Mouse (Mus musculus) limb, embryonic 11.5 days (tissue): Measurements from ENCODE around the gene Cenpa. TPM values are rescaled to one million over a fixed set of nuclear protein-coding genes. Genes with fewer than 3 reads are reported as not detected.

ENCODE experiments used
- ATAC-seq: fragments of 200-750 bp; cut with Nextera tagmentation; 2 replicates; pipeline ENCODE4 v1.8.0; 2017; ENCODE audit warnings: low read depth; ENCODE audit not compliant: insufficient number of reproducible peaks, low FRiP score, low TSS enrichment
- DNase-seq: peaks from one replicate; pipeline ENCODE4 v3.0.0-alpha.2; 2015; ENCODE audit warnings: low spot score
- H3K27ac ChIP-seq: fragments of 300-500 bp; sonication (generic); replicated peaks from 2 replicates; pipeline ENCODE4 v1.5.1; 2014; ENCODE audit warnings: low read depth, mild to moderate bottlenecking, low read length
- H3K27me3 ChIP-seq: fragments of 300-500 bp; sonication (generic); 2 replicates; pipeline ENCODE4 v1.6.1; 2014; ENCODE audit warnings: mild to moderate bottlenecking, low read length, mixed read lengths; ENCODE audit not compliant: control insufficient read depth, insufficient read depth
- H3K36me3 ChIP-seq: fragments of 300-500 bp; sonication (generic); 2 replicates; pipeline ENCODE4 v1.6.1; 2014; ENCODE audit warnings: mild to moderate bottlenecking, low read length, moderate library complexity, mixed read lengths; ENCODE audit not compliant: control insufficient read depth, insufficient read depth
- H3K4me1 ChIP-seq: fragments of 300-500 bp; sonication (generic); 2 replicates; pipeline ENCODE4 v1.6.1; 2014; ENCODE audit warnings: low read length, mixed read lengths; ENCODE audit not compliant: control insufficient read depth, insufficient read depth
- H3K4me2 ChIP-seq: fragments of 300-500 bp; sonication (generic); 2 replicates; pipeline ENCODE4 v1.6.1; 2014; ENCODE audit warnings: low read depth, mild to moderate bottlenecking, moderate library complexity; ENCODE audit not compliant: severe bottlenecking
- H3K4me3 ChIP-seq: fragments of 300-500 bp; sonication (generic); 2 replicates; pipeline ENCODE4 v1.5.1; 2014; ENCODE audit warnings: low read depth, low read length
- H3K9ac ChIP-seq: fragments of 300-500 bp; sonication (generic); 2 replicates; pipeline ENCODE4 v1.6.1; 2014; ENCODE audit warnings: mild to moderate bottlenecking, low read length
- H3K9me3 ChIP-seq: fragments of 300-500 bp; sonication (generic); 2 replicates; pipeline ENCODE4 v1.6.1; 2016; ENCODE audit warnings: low read length; ENCODE audit not compliant: control insufficient read depth
- WGBS: fragments of 180-500 bp; shearing (Covaris S2); extraction: QIAGEN DNeasy Blood & Tissue Kit; methylation state at CpG from one replicate; pipeline ENCODE4 v1.1.7; 2014; 5-methylcytosine and 5-hydroxymethylcytosine counted together
- polyA plus RNA-seq: library from polyadenylated mRNA; unstranded; fragments of >200 nt; fragmentation: Nextera tagmentation; extraction: Ambion mirVana; gene quantifications from 2 replicates; pipeline ENCODE4 v1.2.1, GENCODE M21; 2014

Gene Cenpa
- polyA plus RNA-seq, 1 experiment from 2014 or later = 533 TPM

- DNase-seq (peak; percentile 57), ATAC-seq (peak; percentile 48; the same call in 1 of the 2 replicates)
- Histone ChIP-seq H3K27ac (no peak overlapping the region), H3K27me3 (peaks cover 23% of the 10 kb centered on the region), H3K9me3 (no peaks in the 10 kb centered on the region), H3K4me2 (peak overlapping the region; percentile 90), H3K4me3 (peak overlapping the region; percentile 39), H3K9ac (peak overlapping the region; percentile 50), H3K36me3 (no peaks in the 10 kb centered on the region), H3K4me1 (peaks cover 13% of the 10 kb centered on the region)
- WGBS = 1% methylated on average over 69 of the region's 69 CpGs
Observed at GRCm38 (mm10) chr5:30622177-30622840, 44.3 kb upstream of the Cenpa start.

DNA sequence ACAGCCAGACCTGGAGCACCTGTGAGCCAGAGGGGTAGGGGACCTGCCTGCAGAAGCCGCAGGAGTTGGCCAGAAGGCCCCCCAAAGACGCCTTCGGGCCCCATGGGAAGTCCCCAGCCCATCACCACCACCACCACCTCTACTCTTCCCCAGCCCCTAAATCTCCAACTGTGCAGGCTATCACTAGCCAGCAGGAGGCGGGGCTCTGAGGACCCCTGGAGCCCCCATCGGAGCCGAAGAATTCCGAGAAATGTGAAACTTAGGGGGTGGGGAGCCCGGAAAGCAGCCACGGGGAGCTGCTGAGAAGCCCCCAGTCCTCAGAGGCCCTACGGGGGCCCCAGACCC, 43.8 kb upstream of the Cenpa start:
- no peak overlapping the region for H3K27ac ChIP-seq
- DNase-seq = peak; percentile 57

GRCm38 (mm10) chr5:30623380-30623779, 43.2 kb upstream of the Cenpa start:
- Histone ChIP-seq H3K27me3 (peaks cover 23% of the 10 kb centered on the region), H3K27ac (no peak overlapping the region), H3K4me2 (no peak overlapping the region), H3K9me3 (no peaks in the 10 kb centered on the region), H3K36me3 (no peaks in the 10 kb centered on the region), H3K9ac (no peak overlapping the region), H3K4me3 (no peak overlapping the region), H3K4me1 (peaks cover 13% of the 10 kb centered on the region)
- no peak for DNase-seq
- WGBS = 53% methylated on average over 2 of the region's 2 CpGs
- ATAC-seq = no peak

More for the DNA sequence above, 43.8 kb upstream of the Cenpa start:
- Histone ChIP-seq H3K36me3 (no peaks in the 10 kb centered on the region), H3K4me3 (peak overlapping the region; percentile 39), H3K4me1 (peaks cover 13% of the 10 kb centered on the region), H3K9me3 (no peaks in the 10 kb centered on the region), H3K4me2 (peak overlapping the region; percentile 90), H3K9ac (peak overlapping the region; percentile 50), H3K27me3 (peaks cover 23% of the 10 kb centered on the region)
- peak; percentile 45; the same call in 1 of the 2 replicates for ATAC-seq
- WGBS = 0% methylated on average over 10 of the region's 10 CpGs

- 45% methylated on average over 1 of the region's 1 CpGs for WGBS
- peaks cover 13% of the 10 kb centered on the region for H3K4me1 ChIP-seq
- no peak overlapping the region for H3K4me2 ChIP-seq
- no peaks in the 10 kb centered on the region for H3K36me3 ChIP-seq
- ATAC-seq (no peak), DNase-seq (no peak)
- H3K9me3 ChIP-seq = no peaks in the 10 kb centered on the region
- peaks cover 23% of the 10 kb centered on the region for H3K27me3 ChIP-seq
- H3K4me3 ChIP-seq = no peak overlapping the region
- no peak overlapping the region for H3K9ac ChIP-seq
- no peak overlapping the region for H3K27ac ChIP-seq
Observed at GRCm38 (mm10) chr5:30624311-30624710, 42.3 kb upstream of the Cenpa start.

- Histone ChIP-seq H3K4me3 (no peak overlapping the region), H3K9ac (no peak overlapping the region), H3K4me2 (no peak overlapping the region), H3K27ac (no peak overlapping the region), H3K4me1 (peaks cover 13% of the 10 kb centered on the region), H3K27me3 (peaks cover 23% of the 10 kb centered on the region), H3K36me3 (no peaks in the 10 kb centered on the region), H3K9me3 (no peaks in the 10 kb centered on the region)
- DNase-seq (no peak), ATAC-seq (no peak)
- 36% methylated on average over 4 of the region's 4 CpGs for WGBS
Observed at GRCm38 (mm10) chr5:30624908-30625307, 41.7 kb upstream of the Cenpa start.

GRCm38 (mm10) chr5:30625379-30625778, 41.2 kb upstream of the Cenpa start:
- no peak for DNase-seq
- peaks cover 13% of the 10 kb centered on the region for H3K4me1 ChIP-seq
- H3K27ac ChIP-seq = no peak overlapping the region
- H3K4me2 ChIP-seq = no peak overlapping the region
- no peak for ATAC-seq
- H3K9ac ChIP-seq = no peak overlapping the region
- no peaks in the 10 kb centered on the region for H3K36me3 ChIP-seq
- no peak overlapping the region for H3K4me3 ChIP-seq
- H3K27me3 ChIP-seq = peaks cover 23% of the 10 kb centered on the region
- 62% methylated on average over 3 of the region's 3 CpGs for WGBS
- H3K9me3 ChIP-seq = no peaks in the 10 kb centered on the region

DNA sequence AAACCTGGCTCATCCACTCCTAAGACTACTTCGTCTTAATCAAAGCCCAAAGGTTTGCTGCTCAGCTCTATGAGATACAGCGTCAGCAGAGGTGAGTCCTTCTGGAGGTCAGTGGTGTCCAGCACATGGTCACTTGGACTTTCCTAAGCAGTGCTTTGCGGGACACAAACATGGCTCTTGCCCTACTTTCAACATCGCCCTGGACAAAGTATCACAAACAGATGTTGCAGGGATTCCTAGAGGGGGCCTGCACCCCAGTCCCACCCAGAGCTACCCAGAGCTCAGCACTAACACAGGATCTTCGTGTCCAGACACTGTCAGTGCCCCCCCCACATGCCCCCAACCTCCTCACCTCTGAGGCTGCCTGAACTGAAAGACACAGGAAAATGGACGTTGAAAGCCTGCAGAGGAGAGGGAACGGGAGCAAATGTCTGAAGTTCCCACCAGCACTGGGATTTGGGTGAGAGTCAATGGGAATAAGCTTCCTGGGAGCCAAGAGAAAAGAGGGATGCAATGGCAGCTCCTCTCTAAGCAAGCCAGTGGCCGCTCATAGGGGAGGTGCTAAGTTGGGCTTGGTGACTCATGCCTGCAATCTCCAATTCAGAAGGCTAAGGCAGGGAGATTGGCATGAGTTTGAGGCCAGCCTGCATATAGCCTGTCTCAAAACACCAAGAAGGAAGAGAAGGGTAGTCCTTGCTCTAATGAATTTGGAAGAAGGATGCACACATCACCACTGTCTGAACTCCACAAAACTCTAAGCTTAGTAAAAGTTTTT, 40.1 kb upstream of the Cenpa start:
- H3K4me2 ChIP-seq = no peak overlapping the region
- ATAC-seq (no peak), DNase-seq (no peak)
- H3K4me1 ChIP-seq = peaks cover 13% of the 10 kb centered on the region
- no peak overlapping the region for H3K9ac ChIP-seq
- peaks cover 15% of the 10 kb centered on the region for H3K27me3 ChIP-seq
- no peaks in the 10 kb centered on the region for H3K9me3 ChIP-seq
- no peak overlapping the region for H3K27ac ChIP-seq
- H3K36me3 ChIP-seq = no peaks in the 10 kb centered on the region
- 77% methylated on average over 8 of the region's 8 CpGs for WGBS
- H3K4me3 ChIP-seq = no peak overlapping the region

- no peak overlapping the region for H3K9ac ChIP-seq
- H3K4me1 ChIP-seq = no peaks in the 10 kb centered on the region
- no peak for DNase-seq
- no peaks in the 10 kb centered on the region for H3K27me3 ChIP-seq
- ATAC-seq = no peak
- WGBS = 90% methylated on average over 3 of the region's 3 CpGs
- H3K27ac ChIP-seq = no peak overlapping the region
- H3K4me3 ChIP-seq = no peak overlapping the region
- H3K4me2 ChIP-seq = no peak overlapping the region
- H3K36me3 ChIP-seq = no peaks in the 10 kb centered on the region
- H3K9me3 ChIP-seq = no peaks in the 10 kb centered on the region
Observed at GRCm38 (mm10) chr5:30628511-30628910, 38.1 kb upstream of the Cenpa start.
